Mouse (Mus musculus) lung, adult 2 months (tissue): ENCODE data around the gene Gemin7. TPM values are rescaled to one million over a fixed set of nuclear protein-coding genes. Genes with fewer than 3 reads are reported as not detected.

Experiments used
- DNase-seq: peaks from one replicate; pipeline ENCODE4 v3.0.0; 2022
- H3K4me1 ChIP-seq: fragments of 200-500 bp; 2 replicates; pipeline ENCODE4 v1.6.1; 2011; ENCODE audit warnings: low read length; ENCODE audit not compliant: control insufficient read depth, insufficient read depth
- H3K4me3 ChIP-seq: fragments of 200-500 bp; replicated peaks from 2 replicates; pipeline ENCODE3; 2011; ENCODE audit warnings: low read depth, mild to moderate bottlenecking, control low read depth, low read length; ENCODE audit errors: extremely low read depth
- CTCF ChIP-seq: fragments of 200-500 bp; IDR thresholded peaks from 2 replicates; pipeline ENCODE4 v1.5.1; 2011; ENCODE audit warnings: mild to moderate bottlenecking, low read length, control low read depth; ENCODE audit not compliant: insufficient read depth
- POLR2A ChIP-seq: fragments of 200-500 bp; IDR thresholded peaks from 2 replicates; pipeline ENCODE4 v1.6.1; 2011; ENCODE audit warnings: low read depth, mild to moderate bottlenecking, control low read depth, low read length, borderline replicate concordance; ENCODE audit errors: extremely low read depth
- WGBS: fragments of 180-500 bp; shearing (Covaris S2); methylation state at CpG from one replicate; pipeline ENCODE4 v1.1.7; 2018; 5-methylcytosine and 5-hydroxymethylcytosine counted together
- polyA plus RNA-seq: library from polyadenylated mRNA; depleted of rRNA; stranded (reverse); fragments of >200 nt; gene quantifications from 2 replicates; pipeline ENCODE4 v1.2.3, GENCODE M21; 2012

The Gemin7 gene
- polyA plus RNA-seq, 1 experiment = 99.2 TPM

- DNase-seq = no peak
- H3K4me1 ChIP-seq = peaks cover 4% of the 10 kb centered on the region; the same call in 1 of the 2 replicates
- 59% methylated on average over 4 of the region's 4 CpGs for whole genome bisulfite sequencing
- no peak overlapping the region for H3K4me3 ChIP-seq
- TF ChIP-seq POLR2A = no peak
- TF ChIP-seq CTCF = no peak
Measured at GRCm38 (mm10) chr7:19578436-19578835, 1.0 kb upstream of the Gemin7 start.

- TF ChIP-seq POLR2A = no peak
- TF ChIP-seq CTCF = no peak
- H3K4me3 ChIP-seq = peak overlapping the region; percentile 43
- no peak for DNase-seq
- peaks cover 4% of the 10 kb centered on the region; the same call in 1 of the 2 replicates for H3K4me1 ChIP-seq
- WGBS = 22% methylated on average over 10 of the region's 10 CpGs
Measured at GRCm38 (mm10) chr7:19577877-19578414, 551 bp upstream of the Gemin7 start.

GRCm38 (mm10) chr7:19575559-19575958 lies 1.8 kb downstream of the Gemin7 start:
- no peak for DNase-seq
- H3K4me3 ChIP-seq = no peak overlapping the region

GRCm38 (mm10) chr7:19573776-19574140 lies 3.6 kb downstream of the Gemin7 start:
- H3K4me1 ChIP-seq = peaks cover 12% of the 10 kb centered on the region
- TF ChIP-seq POLR2A = no peak
- no peak for TF ChIP-seq CTCF
- WGBS = 15% methylated on average over 16 of the region's 16 CpGs
- no peak for DNase-seq
- H3K4me3 ChIP-seq = peak overlapping the region; percentile 79

More at GRCm38 (mm10) chr7:19575559-19575958, 1.8 kb downstream of the Gemin7 start:
- no peak for TF ChIP-seq CTCF
- no peak for TF ChIP-seq POLR2A
- peaks cover 12% of the 10 kb centered on the region for H3K4me1 ChIP-seq
- 63% methylated on average over 3 of the region's 3 CpGs for WGBS

GRCm38 (mm10) chr7:19572926-19573775 lies 4.2 kb downstream of the Gemin7 start:
- peak; percentile 88 for DNase-seq
- WGBS = under 1% methylated on average over 52 of the region's 53 CpGs
- TF ChIP-seq POLR2A (peak; percentile 82), CTCF (no peak)
- H3K4me1 ChIP-seq = peaks cover 12% of the 10 kb centered on the region
- H3K4me3 ChIP-seq = peak overlapping the region; percentile 79

- Histone ChIP-seq H3K4me1 (peaks cover 8% of the 10 kb centered on the region; the same call in 1 of the 2 replicates), H3K4me3 (no peak overlapping the region)
- TF ChIP-seq POLR2A (no peak), CTCF (no peak)
- WGBS = 82% methylated on average over 3 of the region's 3 CpGs
- DNase-seq = no peak
Measured at GRCm38 (mm10) chr7:19569647-19570046, 7.7 kb downstream of the Gemin7 start.

- WGBS = 86% methylated on average over 8 of the region's 8 CpGs
- Histone ChIP-seq H3K4me1 (peaks cover 6% of the 10 kb centered on the region; the same call in 1 of the 2 replicates), H3K4me3 (no peak overlapping the region)
- DNase-seq = no peak
- TF ChIP-seq CTCF = no peak
- no peak for TF ChIP-seq POLR2A
Measured at GRCm38 (mm10) chr7:19567426-19567825, 10.0 kb downstream of the Gemin7 start.

GRCm38 (mm10) chr7:19565803-19566202 lies 11.6 kb downstream of the Gemin7 start:
- peaks cover 5% of the 10 kb centered on the region; the same call in 1 of the 2 replicates for H3K4me1 ChIP-seq
- DNase-seq = no peak
- no peak for TF ChIP-seq CTCF
- no peak for TF ChIP-seq POLR2A
- WGBS = 92% methylated on average over 2 of the region's 2 CpGs
- H3K4me3 ChIP-seq = no peak overlapping the region

- WGBS = 96% methylated on average over 4 of the region's 4 CpGs
- H3K4me3 ChIP-seq = no peak overlapping the region
- TF ChIP-seq POLR2A (no peak), CTCF (peak; percentile 23; the same call in 1 of the 2 replicates)
- H3K4me1 ChIP-seq = peaks cover 10% of the 10 kb centered on the region
- DNase-seq = no peak
Measured at GRCm38 (mm10) chr7:19564455-19564854, 12.9 kb downstream of the Gemin7 start.
